In the genomic region with DNA sequence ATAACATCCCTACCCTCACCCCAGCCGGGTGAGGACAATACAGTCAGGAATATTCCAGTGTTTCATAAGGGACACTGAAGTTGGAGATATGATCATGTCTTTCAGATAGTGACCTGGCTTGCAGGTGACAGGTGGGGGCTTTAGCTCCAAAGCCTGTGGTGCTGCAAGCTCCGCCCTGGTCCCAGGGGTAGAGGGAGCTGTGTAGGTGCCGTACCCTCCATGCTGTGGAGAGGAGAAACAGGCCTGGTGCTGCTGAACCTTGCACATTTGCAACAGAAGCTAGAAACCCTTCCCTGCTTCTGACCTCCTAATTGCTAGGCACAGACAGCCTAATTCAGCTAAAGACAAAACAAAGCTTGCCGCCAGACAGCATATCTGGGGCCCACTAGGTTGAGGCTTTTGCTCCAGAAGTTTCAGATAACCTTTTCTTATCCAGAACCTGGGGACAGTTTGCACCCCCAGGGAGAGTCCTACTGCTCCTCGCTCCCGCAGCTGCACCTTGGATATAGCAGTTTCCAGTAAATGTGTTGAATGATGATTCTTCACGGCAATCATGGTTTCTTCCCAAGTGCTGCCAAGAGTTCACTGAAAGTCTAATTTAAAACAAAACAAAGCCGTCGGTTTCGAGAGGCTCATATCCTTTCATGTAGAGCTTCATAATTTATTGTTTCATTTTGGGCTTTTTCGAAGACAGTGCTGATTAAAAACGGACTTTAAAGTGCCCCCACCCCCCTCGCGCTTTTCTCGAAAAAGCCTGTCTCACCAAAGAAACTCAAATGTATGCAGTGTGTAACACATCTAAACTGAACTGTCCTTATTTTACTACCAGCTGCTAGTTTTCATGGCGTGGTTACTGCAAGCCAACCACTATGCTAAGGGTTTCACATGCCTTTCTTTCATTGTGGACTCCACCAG, we compare ENCODE assay signal across 8 mouse cellular contexts. TPM values are rescaled to one million over a fixed set of nuclear protein-coding genes. Genes with fewer than 3 reads are reported as not detected.
DNase-seq lines count a peak whose midpoint lies in the region; ATAC-seq and TF ChIP-seq lines count a peak whose summit lies in the region.

No protein-coding gene starts in this region.

- H3K27ac ChIP-seq in hindbrain, embryonic 10.5 days = peak overlapping the region; percentile 50; the same call in 1 of the 2 replicates
- no peak overlapping the region for H3K27ac ChIP-seq in hindbrain, embryonic 14.5 days
- no peak overlapping the region for H3K27ac ChIP-seq in neural tube, embryonic 11.5 days (ENCODE audit: low read depth, low read length)
- no peak overlapping the region for H3K27ac ChIP-seq in forebrain, postnatal 0 days (ENCODE audit: low read depth, low read length)
- peak overlapping the region; percentile 35; the same call in 1 of the 2 replicates for H3K27ac ChIP-seq in stomach, embryonic 14.5 days (ENCODE audit: low read length)

- no peak for ATAC-seq in hindbrain, embryonic 14.5 days (ENCODE audit: low FRiP score)
- peak; percentile 31; the same call in 1 of the 2 replicates for ATAC-seq in neural tube, embryonic 11.5 days (ENCODE audit: insufficient read depth, low FRiP score, low TSS enrichment)
- peak; percentile 23; the same call in 1 of the 2 replicates for ATAC-seq in forebrain, postnatal 0 days
- ATAC-seq in stomach, embryonic 14.5 days (ENCODE audit: insufficient number of reproducible peaks, insufficient read depth, low FRiP score, low read depth) = no peak

- TF ChIP-seq CTCF in forebrain, postnatal 0 days (IDR thresholded peaks at IDR 0.05; ENCODE audit: low read depth) = no peak

- no peaks in the 10 kb centered on the region for H3K36me3 ChIP-seq in hindbrain, embryonic 10.5 days
- no peaks in the 10 kb centered on the region for H3K36me3 ChIP-seq in hindbrain, embryonic 14.5 days (replicated peaks; ENCODE audit: control insufficient read depth, insufficient read depth)
- H3K36me3 ChIP-seq in neural tube, embryonic 11.5 days (ENCODE audit: control insufficient read depth, insufficient read depth, low read length) = no peaks in the 10 kb centered on the region
- no peaks in the 10 kb centered on the region for H3K36me3 ChIP-seq in forebrain, postnatal 0 days (ENCODE audit: insufficient read depth)
- no peaks in the 10 kb centered on the region for H3K36me3 ChIP-seq in stomach, embryonic 14.5 days (ENCODE audit: control insufficient read depth, insufficient read depth, low read length)

- H3K9ac ChIP-seq in hindbrain, embryonic 14.5 days = no peak overlapping the region
- H3K9ac ChIP-seq in neural tube, embryonic 11.5 days (ENCODE audit: low read length) = no peak overlapping the region
- no peak overlapping the region for H3K9ac ChIP-seq in forebrain, postnatal 0 days
- H3K9ac ChIP-seq in stomach, embryonic 14.5 days (replicated peaks; ENCODE audit: low read depth, low read length) = no peak overlapping the region

- H3K4me2 ChIP-seq in hindbrain, embryonic 14.5 days (replicated peaks) = no peak overlapping the region
- no peak overlapping the region for H3K4me2 ChIP-seq in neural tube, embryonic 11.5 days (ENCODE audit: low read depth)
- H3K4me2 ChIP-seq in forebrain, postnatal 0 days (ENCODE audit: low read depth) = no peak overlapping the region
- 0 out of 2 replicates have a peak overlapping the region, but pooled peaks have one; percentile 0 for H3K4me2 ChIP-seq in stomach, embryonic 14.5 days (replicated peaks; ENCODE audit: low read depth, low read length)

- H3K27me3 ChIP-seq in hindbrain, embryonic 10.5 days (ENCODE audit: insufficient read depth, poor library complexity, severe bottlenecking) = no peaks in the 10 kb centered on the region
- no peaks in the 10 kb centered on the region for H3K27me3 ChIP-seq in hindbrain, embryonic 14.5 days (ENCODE audit: control insufficient read depth, insufficient read depth, low read length)
- no peaks in the 10 kb centered on the region for H3K27me3 ChIP-seq in neural tube, embryonic 11.5 days (ENCODE audit: control insufficient read depth, insufficient read depth, low read length)
- no peaks in the 10 kb centered on the region for H3K27me3 ChIP-seq in forebrain, postnatal 0 days (ENCODE audit: insufficient read depth, low read length)
- no peaks in the 10 kb centered on the region for H3K27me3 ChIP-seq in stomach, embryonic 14.5 days (ENCODE audit: control insufficient read depth, insufficient read depth, low read length)

- no peaks in the 10 kb centered on the region for H3K9me3 ChIP-seq in hindbrain, embryonic 10.5 days
- H3K9me3 ChIP-seq in hindbrain, embryonic 14.5 days (ENCODE audit: control insufficient read depth, low read length) = no peaks in the 10 kb centered on the region
- H3K9me3 ChIP-seq in neural tube, embryonic 11.5 days (ENCODE audit: control insufficient read depth, low read length) = no peaks in the 10 kb centered on the region
- H3K9me3 ChIP-seq in forebrain, postnatal 0 days (ENCODE audit: low read length) = no peaks in the 10 kb centered on the region
- H3K9me3 ChIP-seq in stomach, embryonic 14.5 days (ENCODE audit: control insufficient read depth, low read depth, low read length) = no peaks in the 10 kb centered on the region

- no peak overlapping the region for H3K4me3 ChIP-seq in hindbrain, embryonic 10.5 days
- no peak overlapping the region for H3K4me3 ChIP-seq in hindbrain, embryonic 14.5 days (replicated peaks; ENCODE audit: low read length)
- H3K4me3 ChIP-seq in neural tube, embryonic 11.5 days (ENCODE audit: low read depth, low read length) = no peak overlapping the region
- H3K4me3 ChIP-seq in forebrain, postnatal 0 days (ENCODE audit: low read depth, low read length) = no peak overlapping the region
- no peak overlapping the region for H3K4me3 ChIP-seq in stomach, embryonic 14.5 days (ENCODE audit: low read depth, low read length)

- peaks cover 29% of the 10 kb centered on the region for H3K4me1 ChIP-seq in hindbrain, embryonic 10.5 days (replicated peaks)
- H3K4me1 ChIP-seq in hindbrain, embryonic 14.5 days (replicated peaks; ENCODE audit: control insufficient read depth, insufficient read depth, low read length) = peaks cover 13% of the 10 kb centered on the region; the same call in 1 of the 2 replicates
- H3K4me1 ChIP-seq in neural tube, embryonic 11.5 days (ENCODE audit: control insufficient read depth, insufficient read depth, low read length) = peaks cover 11% of the 10 kb centered on the region
- no peaks in the 10 kb centered on the region for H3K4me1 ChIP-seq in forebrain, postnatal 0 days (ENCODE audit: insufficient read depth)
- peaks cover 17% of the 10 kb centered on the region; the same call in 1 of the 2 replicates for H3K4me1 ChIP-seq in stomach, embryonic 14.5 days (ENCODE audit: control insufficient read depth, insufficient read depth, low read length)

- WGBS in hindbrain, embryonic 10.5 days = 71% methylated on average over 16 of the region's 16 CpGs
- WGBS in hindbrain, embryonic 14.5 days = 57% methylated on average over 16 of the region's 16 CpGs
- 45% methylated on average over 16 of the region's 16 CpGs for WGBS in neural tube, embryonic 11.5 days
- WGBS in forebrain, postnatal 0 days = 32% methylated on average over 16 of the region's 16 CpGs
- 31% methylated on average over 16 of the region's 16 CpGs for WGBS in stomach, embryonic 14.5 days

- no peak for DNase-seq in hindbrain, embryonic 10.5 days (ENCODE audit: low spot score)
- DNase-seq in hindbrain, embryonic 14.5 days (ENCODE audit: low spot score) = no peak
- no peak for DNase-seq in neural tube, embryonic 11.5 days (ENCODE audit: low spot score)
- no peak for DNase-seq in neural tube, embryonic 10.5 days (ENCODE audit: extremely low spot score, low spot score)
- DNase-seq in forebrain, postnatal 0 days = no peak
- no peak for DNase-seq in c-Kit-positive CD71-positive TER-119-positive erythroid progenitor cells, embryonic 14.5 days (ENCODE audit: low spot score)
- DNase-seq in cerebellum, adult 9-10 months = no peak

RNA-seq across cellular contexts. Expression of a gene that starts 49.3 kb away (rescaled TPM):
- polyA plus RNA-seq in hindbrain, embryonic 10.5 days (2016; fragmentation: Nextera tagmentation; extraction: Ambion mirVana) = 15.9 and 16.3 TPM in 2 replicates
- polyA plus RNA-seq in hindbrain, embryonic 14.5 days (2014; fragmentation: Nextera tagmentation; extraction: Ambion mirVana) = 6.5 and 7.9 TPM in 2 replicates
- 14.4 and 18.0 TPM in 2 replicates for polyA plus RNA-seq in neural tube, embryonic 11.5 days (2014; fragmentation: Nextera tagmentation; extraction: Ambion mirVana)
- 4.3 and 5.0 TPM in 2 replicates for total RNA-seq in forebrain, postnatal 0 days (2014; rRNA removed)
- polyA plus RNA-seq in forebrain, postnatal 0 days (2015; fragmentation: Nextera tagmentation; extraction: Ambion mirVana) = 1.3 and 2.9 TPM in 2 replicates
- polyA plus RNA-seq in stomach, embryonic 14.5 days (2014; fragmentation: Nextera tagmentation; extraction: Ambion mirVana) = 24.8 and 24.9 TPM in 2 replicates

Comparison
In these comparisons a context has a peak if more than half of its experiments do, and no peak if none do; other contexts are left out.
1. H3K27ac ChIP-seq: peak in hindbrain, embryonic 10.5 days (single experiment) and stomach, embryonic 14.5 days (single experiment); none in hindbrain, embryonic 14.5 days (single experiment), neural tube, embryonic 11.5 days (single experiment) and forebrain, postnatal 0 days (single experiment).
2. ATAC-seq: peak in neural tube, embryonic 11.5 days (single experiment) and forebrain, postnatal 0 days (single experiment); none in hindbrain, embryonic 14.5 days (single experiment) and stomach, embryonic 14.5 days (single experiment).